Comparison of ENCODE assay signal across 8 mouse cellular contexts in the genomic region with DNA sequence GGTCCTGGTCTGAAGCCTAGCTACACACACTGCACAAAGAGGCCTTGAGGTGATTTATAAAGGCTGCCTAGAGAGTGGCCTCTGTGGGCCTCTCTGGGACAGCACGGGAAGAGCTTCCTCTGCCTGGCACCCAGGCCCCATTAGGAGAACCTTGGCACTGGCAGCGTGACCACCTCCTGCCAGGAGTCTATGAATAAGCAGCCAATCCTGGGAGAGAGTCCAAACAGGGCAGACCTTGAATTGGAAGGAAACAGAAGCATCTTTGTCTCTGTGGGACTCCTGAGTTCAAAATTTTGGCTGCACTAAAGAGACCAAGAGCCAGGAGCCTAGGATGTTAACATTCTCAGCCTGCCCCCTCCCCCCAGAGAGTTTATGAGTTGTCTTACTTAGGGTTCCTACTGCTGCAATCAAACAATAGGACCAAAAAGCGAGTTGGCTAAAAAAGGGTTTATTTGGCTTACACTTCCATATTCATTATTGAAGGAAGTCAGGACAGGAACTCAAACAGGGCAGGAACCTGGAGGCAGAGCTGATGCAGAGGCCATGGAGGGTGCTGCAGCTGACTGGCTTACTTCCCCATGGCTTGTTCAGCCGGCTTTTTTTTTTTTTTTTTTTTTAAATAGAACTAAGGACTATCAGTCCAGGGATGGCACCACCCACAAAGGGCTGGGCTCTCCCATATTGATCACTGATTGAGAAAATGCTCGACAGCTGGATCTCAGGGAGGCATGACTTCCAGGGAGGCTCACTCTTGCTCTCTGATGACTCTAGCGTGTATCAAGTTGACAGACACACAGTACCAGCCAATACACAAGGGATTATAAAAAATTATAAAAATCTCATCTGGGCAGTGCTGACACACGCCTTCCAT. TPM values are rescaled to one million over a fixed set of nuclear protein-coding genes. Genes with fewer than 3 reads are reported as not detected.
DNase-seq lines count a peak whose midpoint lies in the region; ATAC-seq and TF ChIP-seq lines count a peak whose summit lies in the region.
"Had no signal": no experiment of that assay in that cellular context is flagged by ENCODE, and none has a peak within 500 bp of the region (broad histone marks: within the 10 kb centered on the region; RNA-seq: fewer than 3 reads in every experiment).

No protein-coding gene starts in this region.

- WGBS in heart, embryonic 14.5 days, result 74% methylated on average over 7 of the region's 7 CpGs

- H3K36me3 ChIP-seq in CH12.LX (replicated peaks in 1 of 2; ENCODE audit: control insufficient read depth in 1 of 2, insufficient read depth in 1 of 2, low read length in 1 of 2), result no peaks in the 10 kb centered on the region
- H3K36me3 ChIP-seq in heart, embryonic 14.5 days (ENCODE audit: control insufficient read depth, insufficient read depth, low read length), result no peaks in the 10 kb centered on the region

- no peak overlapping the region for H3K27ac ChIP-seq in CH12.LX (ENCODE audit: insufficient read depth, low read depth)
- peak overlapping the region; percentile 16 to 51; a peak in 2 of 4 replicates for H3K27ac ChIP-seq in heart, embryonic 14.5 days (replicated peaks in 1 of 2; ENCODE audit: control insufficient read depth in 1 of 2, insufficient read depth in 1 of 2, low read depth in 2 of 2, low read length in 2 of 2)
- H3K27ac ChIP-seq: liver, embryonic 14.5 days had no signal

- in situ Hi-C loops in CH12.LX (cut with MboI; ENCODE audit: low pct_ligation_motif_present, low pct_unique_long_range_greater_than_20kb, low sequenced_read_pairs), result no loop called here

- H3K4me2 ChIP-seq in CH12.LX (ENCODE audit: insufficient read depth, low read depth, poor library complexity, severe bottlenecking), result no peak overlapping the region
- no peak overlapping the region for H3K4me2 ChIP-seq in heart, embryonic 14.5 days (ENCODE audit: low read length)

- H3K27me3 ChIP-seq in CH12.LX (replicated peaks), result no peaks in the 10 kb centered on the region
- H3K27me3 ChIP-seq in heart, embryonic 14.5 days (ENCODE audit: control insufficient read depth, insufficient read depth, low read length), result no peaks in the 10 kb centered on the region

- DNase-seq in 3134 (ENCODE audit: extremely low read depth, insufficient read length, low spot score) (peak; percentile 81), CH12.LX (ENCODE audit: extremely low read depth) (no peak)
- peak; percentile 95 to 96 for DNase-seq in cerebellum, postnatal 14 days
- peak; percentile 67 to 94 for DNase-seq in layer of hippocampus, postnatal 14 days (ENCODE audit: low spot score in 2 of 2)
- DNase-seq in right cerebral cortex, adult 2 months (ENCODE audit: low spot score in 2 of 2), result peak; percentile 46 to 56
- no peak for DNase-seq in lung, postnatal 36 days

- H3K9me3 ChIP-seq in CH12.LX (replicated peaks; ENCODE audit: low read length), result no peaks in the 10 kb centered on the region
- no peaks in the 10 kb centered on the region for H3K9me3 ChIP-seq in heart, embryonic 14.5 days (ENCODE audit: control insufficient read depth, low read length)

- no peak for TF ChIP-seq POLR2A in CH12.LX (IDR thresholded peaks at IDR 0.05; ENCODE audit: low read depth, low read length)

- dilution Hi-C loops in CH12.LX (cut with MboI; ENCODE audit: extremely low pct_ligation_motif_present, extremely low pct_unique_long_range_greater_than_20kb, low sequenced_read_pairs), result no loop called here

- no peaks in the 10 kb centered on the region for H3K79me2 ChIP-seq in CH12.LX (replicated peaks; ENCODE audit: control insufficient read depth, extremely low read depth, insufficient read depth, poor library complexity, severe bottlenecking)

- no peak overlapping the region for H3K9ac ChIP-seq in CH12.LX (ENCODE audit: insufficient read depth, low read depth)
- H3K9ac ChIP-seq in heart, embryonic 14.5 days (ENCODE audit: low read length), result no peak overlapping the region
- H3K9ac ChIP-seq: liver, embryonic 14.5 days had no signal

- peaks cover 0 to 31% of the 10 kb centered on the region in 2 experiments; a peak in 2 of 4 replicates for H3K4me1 ChIP-seq in CH12.LX (ENCODE audit: control insufficient read depth in 1 of 2, insufficient read depth in 2 of 2)
- peaks cover 26 to 31% of the 10 kb centered on the region in 2 experiments for H3K4me1 ChIP-seq in heart, embryonic 14.5 days (ENCODE audit: control insufficient read depth in 2 of 2, insufficient read depth in 2 of 2, low read length in 2 of 2)

- no peak for ATAC-seq in heart, embryonic 14.5 days (ENCODE audit: insufficient number of reproducible peaks, insufficient read depth, low FRiP score, low read depth)

- TF ChIP-seq EP300 in CH12.LX (IDR thresholded peaks at IDR 0.05; ENCODE audit: low read length), result no peak

- TF ChIP-seq RAD21 in CH12.LX (IDR thresholded peaks at IDR 0.05; ENCODE audit: low read depth, low read length), result no peak

- no peak for TF ChIP-seq CTCF in CH12.LX (conservative IDR thresholded peaks at IDR 0.05 in 1 of 2, IDR thresholded peaks at IDR 0.05 in 1 of 2; ENCODE audit: low read depth in 2 of 2, low read length in 2 of 2)

- H3K4me3 ChIP-seq in CH12.LX (replicated peaks in 1 of 3; ENCODE audit: low read depth in 2 of 3, low read length in 2 of 3, poor library complexity in 1 of 3), result no peak overlapping the region
- H3K4me3 ChIP-seq in heart, embryonic 14.5 days (ENCODE audit: control insufficient read depth in 1 of 2, insufficient read depth in 1 of 2, low read depth in 1 of 2, low read length in 2 of 2), result no peak overlapping the region

TF ChIP-seq in CH12.LX, 34 proteins besides CTCF, POLR2A, EP300 and RAD21:
- TF ChIP-seq ZNF384 (IDR thresholded peaks at IDR 0.05; ENCODE audit: low read depth, low read length) (peak; percentile 41; the same call in 1 of the 2 replicates), MXI1 (IDR thresholded peaks at IDR 0.05; ENCODE audit: low read depth, low read length) (no peak), MAX (IDR thresholded peaks at IDR 0.05; ENCODE audit: low read length) (no peak), KAT2A (IDR thresholded peaks at IDR 0.05; ENCODE audit: insufficient replicate concordance, low read length) (no peak), UBTF (IDR thresholded peaks at IDR 0.05; ENCODE audit: low read depth, low read length) (no peak)

RNA-seq across cellular contexts. Expression of gene Eno1, which starts 9.5 kb away (rescaled TPM):
- total RNA-seq in CH12.LX (2012; rRNA removed) (1,210 and 1,985 TPM in 2 replicates), CH12.LX (2014; rRNA removed) (903 and 1,109 TPM in 2 replicates)
- 1,272 and 1,619 TPM in 2 replicates for polyA plus RNA-seq in CH12.LX (2012; ENCODE audit: insufficient read length, low read depth)
- polyA plus RNA-seq in heart, embryonic 14.5 days (2014; fragmentation: Nextera tagmentation; extraction: Ambion mirVana), result 1,771 and 1,859 TPM in 2 replicates
- 100 to 1,000 TPM; 395 to 425 TPM for total RNA-seq in layer of hippocampus, postnatal 14 days (2021)

RNA-seq across cellular contexts. Expression of gene Car6, which starts 25.9 kb away (rescaled TPM):
- total RNA-seq in CH12.LX (2012; rRNA removed), result not detected in 2 replicates
- not detected in 2 replicates for total RNA-seq in CH12.LX (2014; rRNA removed)
- not detected in 2 replicates for polyA plus RNA-seq in CH12.LX (2012; ENCODE audit: insufficient read length, low read depth)
- polyA plus RNA-seq in heart, embryonic 14.5 days (2014; fragmentation: Nextera tagmentation; extraction: Ambion mirVana), result not detected in 2 replicates
- not detected for total RNA-seq in layer of hippocampus, postnatal 14 days (2021)

RNA-seq across cellular contexts. Expression of gene Rere, which starts 54.4 kb away (rescaled TPM):
- total RNA-seq in CH12.LX (2012; rRNA removed) (8.2 and 8.7 TPM in 2 replicates), CH12.LX (2014; rRNA removed) (3.1 and 3.4 TPM in 2 replicates)
- 28.2 and 36.5 TPM in 2 replicates for polyA plus RNA-seq in CH12.LX (2012; ENCODE audit: insufficient read length, low read depth)
- polyA plus RNA-seq in heart, embryonic 14.5 days (2014; fragmentation: Nextera tagmentation; extraction: Ambion mirVana), result 25.9 and 28.5 TPM in 2 replicates
- 100 to 1,000 TPM; 118 to 127 TPM for total RNA-seq in layer of hippocampus, postnatal 14 days (2021)

Comparison
In these comparisons a context has a peak if more than half of its experiments do, and no peak if none do; other contexts are left out.
1. DNase-seq: peak in 3134 (single experiment), cerebellum, postnatal 14 days (2 of 2), layer of hippocampus, postnatal 14 days (2 of 2) and right cerebral cortex, adult 2 months (2 of 2); none in CH12.LX (single experiment) and lung, postnatal 36 days (single experiment).
2. RNA of gene Rere, which starts 54.4 kb away (total RNA-seq): 118 to 127 TPM in layer of hippocampus, postnatal 14 days; 3.1 to 8.7 TPM in CH12.LX; every median in the first group is over 10 times any median in the second.